15 mouse cellular contexts compared by ENCODE assay signal in the genomic region with DNA sequence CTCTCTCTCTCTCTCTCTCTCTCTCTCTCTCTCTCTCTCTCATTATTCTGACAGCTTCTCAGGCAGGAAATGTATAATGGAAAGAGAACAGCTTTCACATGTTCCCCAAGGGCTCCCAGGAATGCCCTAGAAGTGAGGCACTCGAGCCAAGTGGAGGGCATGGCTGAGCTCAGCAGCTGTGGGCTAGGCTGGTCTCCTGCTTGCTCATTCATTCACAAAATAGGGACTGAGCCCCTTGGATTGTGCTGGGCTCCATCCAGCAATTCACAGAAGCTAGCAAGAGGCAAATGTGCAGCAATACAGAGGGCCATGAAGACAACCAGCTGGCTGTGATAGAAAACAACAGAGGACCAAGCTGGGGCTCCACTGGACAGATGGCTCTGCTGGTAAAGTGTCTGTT. TPM values are rescaled to one million over a fixed set of nuclear protein-coding genes. Genes with fewer than 3 reads are reported as not detected.
DNase-seq lines count a peak whose midpoint lies in the region; ATAC-seq and TF ChIP-seq lines count a peak whose summit lies in the region.
"Had no signal": no experiment of that assay in that cellular context is flagged by ENCODE, and none has a peak within 500 bp of the region (broad histone marks: within the 10 kb centered on the region; RNA-seq: fewer than 3 reads in every experiment).

No protein-coding gene starts in this region.

- H3K27ac ChIP-seq in forebrain, embryonic 12.5 days: no peak overlapping the region
- H3K27ac ChIP-seq in forebrain, embryonic 10.5 days: no peak overlapping the region
- no peak overlapping the region for H3K27ac ChIP-seq in lung, postnatal 0 days (ENCODE audit: low read length)
- no peak overlapping the region for H3K27ac ChIP-seq in hindbrain, embryonic 16.5 days (ENCODE audit: low read depth, low read length)
- H3K27ac ChIP-seq: heart, embryonic 15.5 days had no signal

- TF ChIP-seq EP300 in lung, postnatal 0 days (IDR thresholded peaks at IDR 0.05): no peak

- DNase-seq in forebrain, embryonic 10.5 days (ENCODE audit: extremely low spot score, low spot score): no peak
- DNase-seq in lung, postnatal 0 days (ENCODE audit: low spot score): peak; percentile 70
- DNase-seq in lung, adult 2 months: no peak
- DNase-seq in retina, embryonic 14.5 days (ENCODE audit: low spot score): peak; percentile 31
- no peak for DNase-seq in left cerebral cortex, postnatal 10 days (ENCODE audit: extremely low spot score in 1 of 2, low spot score in 2 of 2)
- no peak for DNase-seq in spleen, adult 12 weeks (ENCODE audit: low spot score)
- DNase-seq: cerebellum, adult 11 months; gastrocnemius, postnatal 14 days; kidney, adult 2 months; liver, postnatal 0 days; thymus, postnatal 4 days had no signal

- 0 out of 2 replicates have a peak, but pooled peaks cover 3% of the 10 kb centered on the region for H3K27me3 ChIP-seq in forebrain, embryonic 12.5 days
- H3K27me3 ChIP-seq in forebrain, embryonic 10.5 days (ENCODE audit: poor library complexity, severe bottlenecking): no peaks in the 10 kb centered on the region
- H3K27me3 ChIP-seq in lung, postnatal 0 days (replicated peaks; ENCODE audit: insufficient read depth, low read length): 0 out of 2 replicates have a peak, but pooled peaks cover 5% of the 10 kb centered on the region
- peaks cover 3% of the 10 kb centered on the region; the same call in 1 of the 2 replicates for H3K27me3 ChIP-seq in hindbrain, embryonic 16.5 days (replicated peaks; ENCODE audit: control insufficient read depth, insufficient read depth, low read length)
- H3K27me3 ChIP-seq: heart, embryonic 15.5 days had no signal

- TF ChIP-seq CTCF in lung, postnatal 0 days (IDR thresholded peaks at IDR 0.05): no peak
- TF ChIP-seq CTCF in lung, adult 2 months (IDR thresholded peaks at IDR 0.05; ENCODE audit: insufficient read depth, low read length): no peak

- no peak for TF ChIP-seq POLR2A in lung, adult 2 months (IDR thresholded peaks at IDR 0.05; ENCODE audit: borderline replicate concordance, extremely low read depth, low read depth, low read length)

- H3K4me2 ChIP-seq in forebrain, embryonic 12.5 days: no peak overlapping the region
- H3K4me2 ChIP-seq in lung, postnatal 0 days (replicated peaks; ENCODE audit: low read depth, low read length): no peak overlapping the region
- no peak overlapping the region for H3K4me2 ChIP-seq in hindbrain, embryonic 16.5 days (ENCODE audit: low read length)
- H3K4me2 ChIP-seq: heart, embryonic 15.5 days had no signal

- 29% methylated on average over 1 of the region's 1 CpGs for WGBS in forebrain, embryonic 12.5 days
- WGBS in forebrain, embryonic 10.5 days: 71% methylated on average over 1 of the region's 1 CpGs
- 0% methylated on average over 1 of the region's 1 CpGs for WGBS in lung, postnatal 0 days
- WGBS in lung, adult 2 months: 18% methylated on average over 1 of the region's 1 CpGs
- 0% methylated on average over 1 of the region's 1 CpGs for WGBS in hindbrain, embryonic 16.5 days

- H3K9ac ChIP-seq in forebrain, embryonic 12.5 days: no peak overlapping the region
- H3K9ac ChIP-seq in lung, postnatal 0 days (replicated peaks; ENCODE audit: low read depth): no peak overlapping the region
- no peak overlapping the region for H3K9ac ChIP-seq in hindbrain, embryonic 16.5 days (ENCODE audit: low read depth, low read length)
- H3K9ac ChIP-seq: heart, embryonic 15.5 days; liver, postnatal 0 days had no signal

- H3K4me3 ChIP-seq in forebrain, embryonic 12.5 days (replicated peaks): no peak overlapping the region
- no peak overlapping the region for H3K4me3 ChIP-seq in forebrain, embryonic 10.5 days
- H3K4me3 ChIP-seq in lung, postnatal 0 days (ENCODE audit: low read depth, low read length): no peak overlapping the region
- H3K4me3 ChIP-seq in lung, adult 2 months (replicated peaks; ENCODE audit: extremely low read depth, low read depth, low read length): no peak overlapping the region
- H3K4me3 ChIP-seq in hindbrain, embryonic 16.5 days (ENCODE audit: low read length): no peak overlapping the region
- H3K4me3 ChIP-seq: heart, embryonic 15.5 days had no signal

- ATAC-seq in forebrain, embryonic 12.5 days (ENCODE audit: low FRiP score): peak; percentile 77; the same call in 1 of the 2 replicates
- ATAC-seq in lung, postnatal 0 days: peak; percentile 84
- ATAC-seq in hindbrain, embryonic 16.5 days: peak; percentile 90
- ATAC-seq: liver, postnatal 0 days had no signal

- peaks cover 5% of the 10 kb centered on the region for H3K4me1 ChIP-seq in forebrain, embryonic 12.5 days
- 0 out of 2 replicates have a peak, but pooled peaks cover 3% of the 10 kb centered on the region for H3K4me1 ChIP-seq in forebrain, embryonic 10.5 days
- H3K4me1 ChIP-seq in lung, postnatal 0 days (ENCODE audit: insufficient read depth, low read depth, low read length): no peaks in the 10 kb centered on the region
- H3K4me1 ChIP-seq in lung, adult 2 months (ENCODE audit: control insufficient read depth, insufficient read depth, low read length): no peaks in the 10 kb centered on the region
- peaks cover 2% of the 10 kb centered on the region for H3K4me1 ChIP-seq in hindbrain, embryonic 16.5 days (ENCODE audit: control insufficient read depth, insufficient read depth, low read depth, low read length)
- H3K4me1 ChIP-seq: heart, embryonic 15.5 days had no signal

- intact Hi-C loops in left cerebral cortex, postnatal 10 days (cut with DNase I): loop anchor here (5.0 kb wide), 1 partner anchor 44 kb away; no protein-coding TSS in a partner anchor

- no peaks in the 10 kb centered on the region for H3K36me3 ChIP-seq in forebrain, embryonic 12.5 days (replicated peaks)
- no peaks in the 10 kb centered on the region for H3K36me3 ChIP-seq in forebrain, embryonic 10.5 days (replicated peaks)
- H3K36me3 ChIP-seq in lung, postnatal 0 days (ENCODE audit: insufficient read depth, low read length): no peaks in the 10 kb centered on the region
- H3K36me3 ChIP-seq in hindbrain, embryonic 16.5 days (ENCODE audit: control insufficient read depth, insufficient read depth, low read length): no peaks in the 10 kb centered on the region
- H3K36me3 ChIP-seq: heart, embryonic 15.5 days had no signal

- no peaks in the 10 kb centered on the region for H3K9me3 ChIP-seq in forebrain, embryonic 12.5 days
- no peaks in the 10 kb centered on the region for H3K9me3 ChIP-seq in forebrain, embryonic 10.5 days
- no peaks in the 10 kb centered on the region for H3K9me3 ChIP-seq in lung, postnatal 0 days (ENCODE audit: low read length)
- H3K9me3 ChIP-seq in hindbrain, embryonic 16.5 days (ENCODE audit: control insufficient read depth, low read length): no peaks in the 10 kb centered on the region
- H3K9me3 ChIP-seq: heart, embryonic 15.5 days had no signal

RNA-seq across cellular contexts. Expression of a gene that starts 28.1 kb away (rescaled TPM):
- polyA plus RNA-seq in forebrain, embryonic 12.5 days (2016; fragmentation: Nextera tagmentation; extraction: Ambion mirVana): 0.32 and 0.47 TPM in 2 replicates
- polyA plus RNA-seq in forebrain, embryonic 10.5 days (2016; fragmentation: Nextera tagmentation; extraction: Ambion mirVana): not detected in 2 replicates
- 0.02 TPM in 1 of 2 replicates, not detected in the other for polyA plus RNA-seq in lung, postnatal 0 days (2015; fragmentation: Nextera tagmentation; extraction: Ambion mirVana)
- polyA plus RNA-seq in lung, adult 2 months (2012; rRNA removed): 0.50 and 1.1 TPM in 2 replicates
- polyA plus RNA-seq in hindbrain, embryonic 16.5 days (2015; fragmentation: Nextera tagmentation; extraction: Ambion mirVana): 8.7 and 9.7 TPM in 2 replicates
- total RNA-seq in left cerebral cortex, postnatal 10 days (2021): 10 to 100 TPM; 57.3 to 58.5 TPM
- total RNA-seq: MEL had no signal
- polyA plus RNA-seq: liver, postnatal 0 days had no signal

Comparison
In these comparisons a context has a peak if more than half of its experiments do, and no peak if none do; other contexts are left out.
1. DNase-seq: peak in lung, postnatal 0 days (single experiment) and retina, embryonic 14.5 days (single experiment); none in forebrain, embryonic 10.5 days (single experiment), lung, adult 2 months (single experiment), left cerebral cortex, postnatal 10 days (0 of 2) and spleen, adult 12 weeks (single experiment).
2. Peak in every context shown above with its lines, with median percentiles within 50 percentile points of each other: ATAC-seq.